Mouse (Mus musculus) liver, adult 2 months (tissue): ENCODE results near the gene Fam155a.

ENCODE experiments used
- CTCF ChIP-seq: fragments of 200-500 bp; IDR thresholded peaks from 2 replicates; pipeline ENCODE4 v1.5.1; 2011; ENCODE audit warnings: low read depth, low read length, control low read depth
- POLR2A ChIP-seq: fragments of 200-500 bp; IDR thresholded peaks from 2 replicates; pipeline ENCODE4 v1.6.1; 2011; ENCODE audit warnings: low read length, control low read depth; ENCODE audit not compliant: insufficient read depth; ENCODE audit errors: extremely low read depth

DNA sequence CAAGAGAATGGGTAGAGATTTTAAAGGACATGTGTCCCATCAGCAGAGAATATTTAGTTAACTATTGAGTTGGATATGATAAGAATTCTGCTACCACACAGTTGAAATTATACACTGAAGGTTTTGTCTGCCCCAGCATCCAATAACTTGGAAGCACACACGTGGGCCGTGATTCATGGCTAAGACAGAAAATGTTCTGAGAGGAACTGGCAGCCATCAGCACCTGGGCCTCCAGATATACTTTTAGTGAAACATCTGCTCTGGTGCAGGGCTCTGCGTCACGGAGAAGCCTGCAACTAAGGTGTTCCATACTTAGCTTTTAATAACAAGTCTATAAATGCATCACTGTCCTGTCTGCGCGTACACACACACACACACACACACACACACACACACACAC is 24.8 kb upstream of the Fam155a start:
- TF ChIP-seq CTCF (no peak), POLR2A (no peak)
